Mouse (Mus musculus): ENCODE measurements around the gene Ccdc65. TPM values are rescaled to one million over a fixed set of nuclear protein-coding genes. Genes with fewer than 3 reads are reported as not detected.

The Ccdc65 gene
- polyA plus RNA-seq, 1 experiment = 0.48 TPM

DNA sequence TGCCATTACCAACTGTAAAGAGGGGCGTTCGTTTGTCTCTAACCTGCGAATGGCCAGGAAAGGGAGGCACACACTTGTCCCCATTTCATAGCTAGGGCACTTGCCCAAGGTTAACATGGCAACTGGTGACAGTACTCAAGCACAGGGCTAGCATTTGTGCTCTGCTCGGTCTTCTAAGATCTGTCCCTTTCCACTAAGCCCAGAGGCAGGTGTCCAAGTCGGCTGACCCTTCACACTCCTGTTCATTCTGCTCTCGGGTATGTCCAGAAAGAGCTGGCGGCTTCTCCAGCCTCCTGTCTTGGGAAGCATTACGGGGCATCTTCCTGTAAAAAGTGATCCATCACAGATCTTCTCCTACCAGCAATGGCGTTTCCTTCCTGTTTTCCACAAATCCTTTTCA, 20.4 kb downstream of the Ccdc65 start:
- no peaks in the 10 kb centered on the region for H3K79me2 ChIP-seq (ENCODE audit: control insufficient read depth, insufficient read depth)
- H3K79me3 ChIP-seq (ENCODE audit: low read depth) = no peaks in the 10 kb centered on the region
- no peak overlapping the region for H3K4me3 ChIP-seq (ENCODE audit: insufficient read depth, poor library complexity, severe bottlenecking)
- H3ac ChIP-seq (ENCODE audit: control insufficient read depth, insufficient read length, low read depth) = no peak overlapping the region
- H3K27me3 ChIP-seq (ENCODE audit: control insufficient read depth, insufficient read depth, insufficient read length) = no peaks in the 10 kb centered on the region
- H3K36me3 ChIP-seq (ENCODE audit: control insufficient read depth, insufficient read depth) = no peaks in the 10 kb centered on the region
- no peak for TF ChIP-seq CTCF (IDR thresholded peaks at IDR 0.05; ENCODE audit: control insufficient read depth, insufficient read depth, insufficient read length)
- TF ChIP-seq CEBPB (IDR thresholded peaks at IDR 0.05; ENCODE audit: low read depth) = no peak
- no peak for TF ChIP-seq MYOD1 (IDR thresholded peaks at IDR 0.05; ENCODE audit: control insufficient read depth, insufficient read length, low read depth)
- TF ChIP-seq MYOG (IDR thresholded peaks at IDR 0.05; ENCODE audit: control insufficient read depth, extremely low read depth, insufficient read length) = no peak
- no peak for TF ChIP-seq USF1 (IDR thresholded peaks at IDR 0.05; ENCODE audit: low read depth)

DNA sequence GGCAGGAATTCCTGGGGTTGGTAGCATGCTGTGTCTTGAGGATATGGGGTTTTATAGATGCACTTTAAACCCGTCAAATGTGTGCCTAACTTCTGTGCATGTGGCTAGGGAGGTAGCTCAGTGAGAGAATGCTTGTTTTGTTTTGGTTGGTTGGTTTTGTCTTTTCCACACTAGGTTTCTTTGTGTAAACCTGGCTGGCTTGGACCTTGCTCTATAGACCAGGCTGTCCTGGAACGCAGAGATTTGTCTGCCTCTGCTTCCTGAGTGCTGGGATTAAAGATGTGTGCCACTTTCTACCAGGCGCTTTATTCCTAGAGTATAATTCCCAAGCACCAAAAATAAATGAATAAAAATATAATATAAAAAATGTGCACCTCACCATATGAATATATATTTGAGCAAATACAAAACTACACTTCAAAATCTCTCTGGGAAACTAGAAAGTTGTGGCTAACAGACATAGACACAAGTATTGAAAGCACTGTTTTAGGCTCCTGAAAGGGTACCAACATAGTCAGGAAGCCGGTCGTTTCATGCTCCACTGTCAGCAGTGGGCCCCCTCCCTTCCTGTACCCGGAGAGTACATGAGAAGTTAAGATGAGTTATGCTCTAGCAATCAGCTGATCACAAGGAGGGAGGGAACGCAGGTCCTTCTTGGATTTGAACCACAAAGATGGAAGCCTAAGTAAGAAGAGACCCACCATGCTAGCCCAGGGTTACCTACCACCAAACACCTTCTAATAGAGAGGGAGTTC, 22.0 kb downstream of the Ccdc65 start:
- TF ChIP-seq USF1 (IDR thresholded peaks at IDR 0.05; ENCODE audit: low read depth) (no peak), MYOD1 (IDR thresholded peaks at IDR 0.05; ENCODE audit: control insufficient read depth, insufficient read length, low read depth) (no peak), FOSL1 (IDR thresholded peaks at IDR 0.05; ENCODE audit: insufficient read depth, low read length, poor library complexity, severe bottlenecking) (no peak), CEBPB (IDR thresholded peaks at IDR 0.05; ENCODE audit: low read depth) (no peak), CTCF (IDR thresholded peaks at IDR 0.05; ENCODE audit: control insufficient read depth, insufficient read depth, insufficient read length) (no peak), MAX (IDR thresholded peaks at IDR 0.05) (no peak), MYOG (IDR thresholded peaks at IDR 0.05; ENCODE audit: control insufficient read depth, extremely low read depth, insufficient read length) (no peak)
- no peak overlapping the region for H3K4me3 ChIP-seq (ENCODE audit: insufficient read depth, poor library complexity, severe bottlenecking)
- H3K36me3 ChIP-seq (ENCODE audit: control insufficient read depth, insufficient read depth) = no peaks in the 10 kb centered on the region
- H3K27me3 ChIP-seq (ENCODE audit: control insufficient read depth, insufficient read depth, insufficient read length) = no peaks in the 10 kb centered on the region
- H3ac ChIP-seq (ENCODE audit: control insufficient read depth, insufficient read length, low read depth) = no peak overlapping the region
- H3K79me2 ChIP-seq (ENCODE audit: control insufficient read depth, insufficient read depth) = no peaks in the 10 kb centered on the region
- no peaks in the 10 kb centered on the region for H3K79me3 ChIP-seq (ENCODE audit: low read depth)

DNA sequence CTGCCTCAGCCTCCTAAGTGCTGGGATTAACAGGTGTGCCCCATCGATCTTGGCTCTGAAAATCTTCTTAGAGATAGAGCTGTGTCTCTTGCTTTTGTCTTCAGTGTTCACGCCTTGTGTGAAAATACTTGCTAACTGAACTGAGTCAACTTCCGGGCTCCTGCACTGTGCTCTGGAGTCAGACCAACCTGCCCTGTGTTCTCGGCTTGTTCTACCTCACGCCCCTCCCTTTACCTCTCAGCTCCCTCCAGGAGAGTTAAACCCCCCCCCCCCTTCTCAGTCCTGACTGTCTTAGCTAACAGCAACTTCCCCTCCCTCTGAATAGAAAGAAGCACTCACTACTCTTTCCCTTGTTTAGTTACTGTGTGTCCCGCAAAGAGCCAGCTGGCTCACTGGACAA, 22.8 kb downstream of the Ccdc65 start:
- Histone ChIP-seq H3K4me3 (ENCODE audit: insufficient read depth, poor library complexity, severe bottlenecking) (no peak overlapping the region), H3K79me2 (ENCODE audit: control insufficient read depth, insufficient read depth) (no peaks in the 10 kb centered on the region), H3K79me3 (ENCODE audit: low read depth) (no peaks in the 10 kb centered on the region), H3ac (ENCODE audit: control insufficient read depth, insufficient read length, low read depth) (no peak overlapping the region), H3K27me3 (ENCODE audit: control insufficient read depth, insufficient read depth, insufficient read length) (no peaks in the 10 kb centered on the region), H3K36me3 (ENCODE audit: control insufficient read depth, insufficient read depth) (peaks cover 8% of the 10 kb centered on the region)
- no peak for TF ChIP-seq MYOD1 (IDR thresholded peaks at IDR 0.05; ENCODE audit: control insufficient read depth, insufficient read length, low read depth)
- TF ChIP-seq FOSL1 (IDR thresholded peaks at IDR 0.05; ENCODE audit: insufficient read depth, low read length, poor library complexity, severe bottlenecking) = no peak
- TF ChIP-seq MAX (IDR thresholded peaks at IDR 0.05) = no peak
- no peak for TF ChIP-seq MYOG (IDR thresholded peaks at IDR 0.05; ENCODE audit: control insufficient read depth, extremely low read depth, insufficient read length)
- TF ChIP-seq USF1 (IDR thresholded peaks at IDR 0.05; ENCODE audit: low read depth) = no peak
- no peak for TF ChIP-seq CTCF (IDR thresholded peaks at IDR 0.05; ENCODE audit: control insufficient read depth, insufficient read depth, insufficient read length)
- TF ChIP-seq CEBPB (IDR thresholded peaks at IDR 0.05; ENCODE audit: low read depth) = no peak

- no peak for TF ChIP-seq FOSL1 (IDR thresholded peaks at IDR 0.05; ENCODE audit: insufficient read depth, low read length, poor library complexity, severe bottlenecking)
- no peak for TF ChIP-seq CTCF (IDR thresholded peaks at IDR 0.05; ENCODE audit: control insufficient read depth, insufficient read depth, insufficient read length)
- TF ChIP-seq MAX (IDR thresholded peaks at IDR 0.05) = no peak
- no peak for TF ChIP-seq MYOD1 (IDR thresholded peaks at IDR 0.05; ENCODE audit: control insufficient read depth, insufficient read length, low read depth)
- no peak for TF ChIP-seq CEBPB (IDR thresholded peaks at IDR 0.05; ENCODE audit: low read depth)
- no peak for TF ChIP-seq MYOG (IDR thresholded peaks at IDR 0.05; ENCODE audit: control insufficient read depth, extremely low read depth, insufficient read length)
- Histone ChIP-seq H3K27me3 (ENCODE audit: control insufficient read depth, insufficient read depth, insufficient read length) (no peaks in the 10 kb centered on the region), H3K79me2 (ENCODE audit: control insufficient read depth, insufficient read depth) (no peaks in the 10 kb centered on the region), H3K79me3 (ENCODE audit: low read depth) (no peaks in the 10 kb centered on the region), H3K4me3 (ENCODE audit: insufficient read depth, poor library complexity, severe bottlenecking) (no peak overlapping the region), H3K36me3 (ENCODE audit: control insufficient read depth, insufficient read depth) (peaks cover 21% of the 10 kb centered on the region), H3ac (ENCODE audit: control insufficient read depth, insufficient read length, low read depth) (no peak overlapping the region)
Measured at GRCm38 (mm10) chr15:98732006-98732531, 24.1 kb downstream of the Ccdc65 start.

DNA sequence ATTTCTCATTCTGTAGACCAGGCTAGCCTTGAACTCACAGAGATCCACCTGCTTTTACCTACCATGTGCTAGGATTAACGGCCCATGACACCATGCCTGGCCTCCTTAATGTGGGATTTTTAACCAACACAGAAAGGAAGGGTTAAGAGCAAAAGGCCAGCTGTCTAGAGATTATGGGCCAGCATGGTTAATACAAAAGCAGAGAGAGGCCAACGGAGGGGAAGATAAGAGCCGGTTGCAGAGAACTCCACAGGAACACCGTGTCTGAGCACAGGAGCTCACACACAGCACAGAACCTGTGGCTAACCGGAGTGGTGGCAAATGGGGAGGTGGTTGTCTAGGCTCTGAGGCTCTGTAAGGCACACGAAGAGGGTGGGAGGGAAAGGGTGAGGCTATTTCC, 25.4 kb downstream of the Ccdc65 start:
- H3K27me3 ChIP-seq (ENCODE audit: control insufficient read depth, insufficient read depth, insufficient read length) = no peaks in the 10 kb centered on the region
- TF ChIP-seq MYOG (IDR thresholded peaks at IDR 0.05; ENCODE audit: control insufficient read depth, extremely low read depth, insufficient read length) (no peak), FOSL1 (IDR thresholded peaks at IDR 0.05; ENCODE audit: insufficient read depth, low read length, poor library complexity, severe bottlenecking) (no peak), MYOD1 (IDR thresholded peaks at IDR 0.05; ENCODE audit: control insufficient read depth, insufficient read length, low read depth) (no peak)
- H3K79me2 ChIP-seq (ENCODE audit: control insufficient read depth, insufficient read depth) = no peaks in the 10 kb centered on the region

More for the DNA sequence above, 25.4 kb downstream of the Ccdc65 start:
- Histone ChIP-seq H3K4me3 (ENCODE audit: insufficient read depth, poor library complexity, severe bottlenecking) (no peak overlapping the region), H3K36me3 (ENCODE audit: control insufficient read depth, insufficient read depth) (peaks cover 34% of the 10 kb centered on the region), H3ac (ENCODE audit: control insufficient read depth, insufficient read length, low read depth) (no peak overlapping the region), H3K79me3 (ENCODE audit: low read depth) (no peaks in the 10 kb centered on the region)

Measured in C2C12 (cell line).